8 mouse cellular contexts compared by ENCODE assay signal in genomic region chr19:10880085-10880974, GRCm38 (mm10). TPM values are rescaled to one million over a fixed set of nuclear protein-coding genes. Genes with fewer than 3 reads are reported as not detected.
DNase-seq lines count a peak whose midpoint lies in the region; ATAC-seq and TF ChIP-seq lines count a peak whose summit lies in the region.

No protein-coding gene starts in this region.

- ATAC-seq in neural tube, embryonic 11.5 days (ENCODE audit: insufficient read depth, low FRiP score, low TSS enrichment): no peak
- ATAC-seq in granulocyte monocyte progenitor cell, adult 5-6 weeks (replicated peaks; ENCODE audit: poor library complexity, severe bottlenecking): peak; percentile 93
- peak; percentile 28 for ATAC-seq in intestine, embryonic 15.5 days
- ATAC-seq in liver, postnatal 0 days: peak; percentile 26; the same call in 1 of the 2 replicates
- no peak; the same call in 1 of the 2 replicates for ATAC-seq in neural tube, embryonic 13.5 days (ENCODE audit: low read depth)

- H3K4me3 ChIP-seq in neural tube, embryonic 11.5 days (ENCODE audit: low read depth, low read length): peak overlapping the region; percentile 43; the same call in 1 of the 2 replicates
- H3K4me3 ChIP-seq in intestine, embryonic 15.5 days (replicated peaks): peak overlapping the region; percentile 61
- H3K4me3 ChIP-seq in liver, postnatal 0 days (ENCODE audit: low read depth, low read length): no peak overlapping the region
- peak overlapping the region; percentile 68 for H3K4me3 ChIP-seq in neural tube, embryonic 13.5 days

- TF ChIP-seq CTCF in liver, postnatal 0 days (IDR thresholded peaks at IDR 0.05; ENCODE audit: low read depth): peak; percentile 58

- WGBS in neural tube, embryonic 11.5 days: 50% methylated on average over 6 of the region's 7 CpGs
- 46% methylated on average over 6 of the region's 7 CpGs for WGBS in intestine, embryonic 15.5 days
- 22% methylated on average over 7 of the region's 7 CpGs for WGBS in liver, postnatal 0 days (ENCODE audit: insufficient replicate concordance)
- WGBS in neural tube, embryonic 13.5 days: 43% methylated on average over 7 of the region's 7 CpGs

- H3K27ac ChIP-seq in neural tube, embryonic 11.5 days (ENCODE audit: low read depth, low read length): no peak overlapping the region
- H3K27ac ChIP-seq in intestine, embryonic 15.5 days: no peak overlapping the region
- no peak overlapping the region for H3K27ac ChIP-seq in liver, postnatal 0 days (ENCODE audit: low read depth)
- H3K27ac ChIP-seq in neural tube, embryonic 13.5 days (replicated peaks): peak overlapping the region; percentile 98

- H3K27me3 ChIP-seq in neural tube, embryonic 11.5 days (ENCODE audit: control insufficient read depth, insufficient read depth, low read length): no peaks in the 10 kb centered on the region
- no peaks in the 10 kb centered on the region for H3K27me3 ChIP-seq in intestine, embryonic 15.5 days (replicated peaks)
- H3K27me3 ChIP-seq in liver, postnatal 0 days (ENCODE audit: insufficient read depth, low read length): no peaks in the 10 kb centered on the region
- no peaks in the 10 kb centered on the region for H3K27me3 ChIP-seq in neural tube, embryonic 13.5 days

- no peaks in the 10 kb centered on the region for H3K9me3 ChIP-seq in neural tube, embryonic 11.5 days (ENCODE audit: control insufficient read depth, low read length)
- no peaks in the 10 kb centered on the region for H3K9me3 ChIP-seq in intestine, embryonic 15.5 days
- H3K9me3 ChIP-seq in liver, postnatal 0 days (ENCODE audit: low read length): no peaks in the 10 kb centered on the region
- H3K9me3 ChIP-seq in neural tube, embryonic 13.5 days: no peaks in the 10 kb centered on the region

- no peak for TF ChIP-seq EP300 in liver, postnatal 0 days (IDR thresholded peaks at IDR 0.05; ENCODE audit: low read depth)

- H3K4me2 ChIP-seq in neural tube, embryonic 11.5 days (ENCODE audit: low read depth): peak overlapping the region; percentile 87
- peak overlapping the region; percentile 84 for H3K4me2 ChIP-seq in intestine, embryonic 15.5 days (replicated peaks)
- H3K4me2 ChIP-seq in liver, postnatal 0 days (ENCODE audit: low read depth, low read length): peak overlapping the region; percentile 85
- H3K4me2 ChIP-seq in neural tube, embryonic 13.5 days: peak overlapping the region; percentile 93

- no peaks in the 10 kb centered on the region; the same call in 1 of the 2 replicates for H3K36me3 ChIP-seq in neural tube, embryonic 11.5 days (ENCODE audit: control insufficient read depth, insufficient read depth, low read length)
- no peaks in the 10 kb centered on the region for H3K36me3 ChIP-seq in intestine, embryonic 15.5 days
- H3K36me3 ChIP-seq in liver, postnatal 0 days (replicated peaks; ENCODE audit: insufficient read depth, low read length): no peaks in the 10 kb centered on the region
- H3K36me3 ChIP-seq in neural tube, embryonic 13.5 days: peaks cover 7% of the 10 kb centered on the region; the same call in 1 of the 2 replicates

- DNase-seq in neural tube, embryonic 11.5 days (ENCODE audit: low spot score): no peak
- DNase-seq in neural tube, embryonic 10.5 days (ENCODE audit: extremely low spot score, low spot score): no peak
- DNase-seq in cerebellum, postnatal 10 days: peak; percentile 63 to 66
- DNase-seq in liver, postnatal 0 days: peak; percentile 60
- peak; percentile 46 for DNase-seq in yolk sac, embryonic 10.5 days (ENCODE audit: low spot score)

- 0 out of 2 replicates have a peak overlapping the region, but pooled peaks have one; percentile 7 for H3K9ac ChIP-seq in neural tube, embryonic 11.5 days (ENCODE audit: low read length)
- H3K9ac ChIP-seq in intestine, embryonic 15.5 days: no peak overlapping the region
- H3K9ac ChIP-seq in liver, postnatal 0 days (replicated peaks): peak overlapping the region; percentile 73; the same call in 1 of the 2 replicates
- peak overlapping the region; percentile 82 for H3K9ac ChIP-seq in neural tube, embryonic 13.5 days

- H3K4me1 ChIP-seq in neural tube, embryonic 11.5 days (ENCODE audit: control insufficient read depth, insufficient read depth, low read length): peaks cover 8% of the 10 kb centered on the region
- H3K4me1 ChIP-seq in intestine, embryonic 15.5 days (replicated peaks): peaks cover 13% of the 10 kb centered on the region
- peaks cover 20% of the 10 kb centered on the region for H3K4me1 ChIP-seq in liver, postnatal 0 days (ENCODE audit: insufficient read depth)
- H3K4me1 ChIP-seq in neural tube, embryonic 13.5 days (replicated peaks): peaks cover 24% of the 10 kb centered on the region

RNA-seq across cellular contexts. Expression of gene Tmem109, which starts 1.5 kb away (rescaled TPM):
- polyA plus RNA-seq in neural tube, embryonic 11.5 days (2014; fragmentation: Nextera tagmentation; extraction: Ambion mirVana): 49.4 and 49.5 TPM in 2 replicates
- 25.2 and 25.3 TPM in 2 replicates for total RNA-seq in granulocyte monocyte progenitor cell, adult 5-6 weeks (2014; fragmentation: Nextera tagmentation)
- total RNA-seq in granulocyte monocyte progenitor cell, adult 5-6 weeks (2017): 7.8 and 11.6 TPM in 2 replicates
- 75.4 and 80.6 TPM in 2 replicates for polyA plus RNA-seq in intestine, embryonic 15.5 days (2015; fragmentation: Nextera tagmentation; extraction: Ambion mirVana)
- polyA plus RNA-seq in liver, postnatal 0 days (2015; fragmentation: Nextera tagmentation; extraction: Ambion mirVana): 12.8 and 13.2 TPM in 2 replicates
- 39.5 and 41.9 TPM in 2 replicates for polyA plus RNA-seq in neural tube, embryonic 13.5 days (2015; fragmentation: Nextera tagmentation; extraction: Ambion mirVana)

RNA-seq across cellular contexts. Expression of gene Tmem132a, which starts 10.6 kb away (rescaled TPM):
- 82.6 and 85.5 TPM in 2 replicates for polyA plus RNA-seq in neural tube, embryonic 11.5 days (2014; fragmentation: Nextera tagmentation; extraction: Ambion mirVana)
- 0.53 TPM in 1 of 2 replicates, not detected in the other for total RNA-seq in granulocyte monocyte progenitor cell, adult 5-6 weeks (2014; fragmentation: Nextera tagmentation)
- total RNA-seq in granulocyte monocyte progenitor cell, adult 5-6 weeks (2017): 0.17 and 0.41 TPM in 2 replicates
- polyA plus RNA-seq in intestine, embryonic 15.5 days (2015; fragmentation: Nextera tagmentation; extraction: Ambion mirVana): 37.7 TPM in 2 replicates
- 2.0 and 2.1 TPM in 2 replicates for polyA plus RNA-seq in liver, postnatal 0 days (2015; fragmentation: Nextera tagmentation; extraction: Ambion mirVana)
- polyA plus RNA-seq in neural tube, embryonic 13.5 days (2015; fragmentation: Nextera tagmentation; extraction: Ambion mirVana): 154 and 169 TPM in 2 replicates

RNA-seq across cellular contexts. Expression of gene Prpf19, which starts 14.7 kb away (rescaled TPM):
- 47.3 and 56.8 TPM in 2 replicates for polyA plus RNA-seq in neural tube, embryonic 11.5 days (2014; fragmentation: Nextera tagmentation; extraction: Ambion mirVana)
- 114 and 116 TPM in 2 replicates for total RNA-seq in granulocyte monocyte progenitor cell, adult 5-6 weeks (2014; fragmentation: Nextera tagmentation)
- total RNA-seq in granulocyte monocyte progenitor cell, adult 5-6 weeks (2017): 140 and 236 TPM in 2 replicates
- polyA plus RNA-seq in intestine, embryonic 15.5 days (2015; fragmentation: Nextera tagmentation; extraction: Ambion mirVana): 35.8 and 39.2 TPM in 2 replicates
- polyA plus RNA-seq in liver, postnatal 0 days (2015; fragmentation: Nextera tagmentation; extraction: Ambion mirVana): 10.2 and 12.7 TPM in 2 replicates
- 37.3 and 41.7 TPM in 2 replicates for polyA plus RNA-seq in neural tube, embryonic 13.5 days (2015; fragmentation: Nextera tagmentation; extraction: Ambion mirVana)

RNA-seq across cellular contexts. Expression of gene Zp1, which starts 40.1 kb away (rescaled TPM):
- not detected in 2 replicates for polyA plus RNA-seq in neural tube, embryonic 11.5 days (2014; fragmentation: Nextera tagmentation; extraction: Ambion mirVana)
- total RNA-seq in granulocyte monocyte progenitor cell, adult 5-6 weeks (2014; fragmentation: Nextera tagmentation): not detected in 2 replicates
- total RNA-seq in granulocyte monocyte progenitor cell, adult 5-6 weeks (2017): not detected in 2 replicates
- polyA plus RNA-seq in intestine, embryonic 15.5 days (2015; fragmentation: Nextera tagmentation; extraction: Ambion mirVana): not detected in 2 replicates
- not detected in 2 replicates for polyA plus RNA-seq in liver, postnatal 0 days (2015; fragmentation: Nextera tagmentation; extraction: Ambion mirVana)
- polyA plus RNA-seq in neural tube, embryonic 13.5 days (2015; fragmentation: Nextera tagmentation; extraction: Ambion mirVana): not detected in 2 replicates

RNA-seq across cellular contexts. Expression of gene Slc15a3, which starts 40.8 kb away (rescaled TPM):
- 0.09 and 0.53 TPM in 2 replicates for polyA plus RNA-seq in neural tube, embryonic 11.5 days (2014; fragmentation: Nextera tagmentation; extraction: Ambion mirVana)
- 0.99 and 1.0 TPM in 2 replicates for total RNA-seq in granulocyte monocyte progenitor cell, adult 5-6 weeks (2014; fragmentation: Nextera tagmentation)
- total RNA-seq in granulocyte monocyte progenitor cell, adult 5-6 weeks (2017): 0.22 and 0.88 TPM in 2 replicates
- 0.30 and 0.65 TPM in 2 replicates for polyA plus RNA-seq in intestine, embryonic 15.5 days (2015; fragmentation: Nextera tagmentation; extraction: Ambion mirVana)
- 4.2 and 4.4 TPM in 2 replicates for polyA plus RNA-seq in liver, postnatal 0 days (2015; fragmentation: Nextera tagmentation; extraction: Ambion mirVana)
- 0.12 and 0.33 TPM in 2 replicates for polyA plus RNA-seq in neural tube, embryonic 13.5 days (2015; fragmentation: Nextera tagmentation; extraction: Ambion mirVana)

Comparison
In these comparisons a context has a peak if more than half of its experiments do, and no peak if none do; other contexts are left out.
1. ATAC-seq: peak in granulocyte monocyte progenitor cell, adult 5-6 weeks (single experiment), intestine, embryonic 15.5 days (single experiment) and liver, postnatal 0 days (single experiment); none in neural tube, embryonic 11.5 days (single experiment) and neural tube, embryonic 13.5 days (single experiment).
2. DNase-seq: peak in cerebellum, postnatal 10 days (2 of 2), liver, postnatal 0 days (single experiment) and yolk sac, embryonic 10.5 days (single experiment); none in neural tube, embryonic 11.5 days (single experiment) and neural tube, embryonic 10.5 days (single experiment).
3. RNA of gene Tmem132a, which starts 10.6 kb away (polyA plus RNA-seq): 154 to 169 TPM in neural tube, embryonic 13.5 days, 82.6 to 85.5 TPM in neural tube, embryonic 11.5 days and 37.7 TPM in intestine, embryonic 15.5 days; 2.0 to 2.1 TPM in liver, postnatal 0 days; every median in the first group is over 10 times any median in the second.
4. Peak in every context shown above with its lines, with median percentiles within 50 percentile points of each other: H3K4me2 ChIP-seq.